Mouse (Mus musculus) heart, embryonic 12.5 days (tissue): ENCODE results near the gene Mageh1. TPM values are rescaled to one million over a fixed set of nuclear protein-coding genes. Genes with fewer than 3 reads are reported as not detected.
A peak's percentile ranks its signal among the peaks of the same experiment; 100 is the strongest.
"Not testable (repeated sequence)": the region's sequence is repeated elsewhere in the genome, so short reads cannot be mapped to it uniquely, and the experiment has no call there.

Source experiments
- ATAC-seq: fragments of 200-750 bp; cut with Nextera tagmentation; 2 replicates; pipeline ENCODE4 v1.8.0; 2017; ENCODE audit warnings: moderate TSS enrichment, moderate library complexity; ENCODE audit not compliant: insufficient number of reproducible peaks, low FRiP score
- H3K27ac ChIP-seq: fragments of 300-500 bp; sonication (generic); 2 replicates; pipeline ENCODE4 v1.5.1; 2016; ENCODE audit warnings: mild to moderate bottlenecking, moderate library complexity; ENCODE audit not compliant: poor library complexity, severe bottlenecking
- H3K27me3 ChIP-seq: fragments of 300-500 bp; sonication (generic); replicated peaks from 2 replicates; pipeline ENCODE4 v1.6.1; 2016; ENCODE audit warnings: mild to moderate bottlenecking, moderate library complexity
- H3K36me3 ChIP-seq: fragments of 300-500 bp; sonication (generic); 2 replicates; pipeline ENCODE4 v1.6.1; 2016; ENCODE audit warnings: mild to moderate bottlenecking, moderate library complexity
- H3K4me1 ChIP-seq: fragments of 300-500 bp; sonication (generic); replicated peaks from 2 replicates; pipeline ENCODE4 v1.6.1; 2016; ENCODE audit warnings: mild to moderate bottlenecking
- H3K4me2 ChIP-seq: fragments of 300-500 bp; sonication (generic); 2 replicates; pipeline ENCODE4 v1.6.1; 2016; ENCODE audit warnings: mild to moderate bottlenecking, moderate library complexity
- H3K4me3 ChIP-seq: fragments of 300-500 bp; sonication (generic); 2 replicates; pipeline ENCODE4 v1.5.1; 2016; ENCODE audit warnings: mild to moderate bottlenecking
- H3K9ac ChIP-seq: fragments of 300-500 bp; sonication (generic); 2 replicates; pipeline ENCODE4 v1.6.1; 2016; ENCODE audit warnings: mild to moderate bottlenecking, moderate library complexity
- H3K9me3 ChIP-seq: fragments of 300-500 bp; sonication (generic); replicated peaks from 2 replicates; pipeline ENCODE4 v1.6.1; 2016; ENCODE audit warnings: mild to moderate bottlenecking, moderate library complexity
- WGBS: fragments of 180-500 bp; shearing (Covaris S2); methylation state at CpG from one replicate; pipeline ENCODE4 v1.1.7; 2016; 5-methylcytosine and 5-hydroxymethylcytosine counted together
- polyA plus RNA-seq: library from polyadenylated mRNA; unstranded; fragments of >200 nt; fragmentation: Nextera tagmentation; extraction: Ambion mirVana; gene quantifications from 2 replicates; pipeline ENCODE4 v1.2.1, GENCODE M21; 2016

The Mageh1 gene
- polyA plus RNA-seq, result 32.8 and 34.1 TPM in 2 replicates

DNA sequence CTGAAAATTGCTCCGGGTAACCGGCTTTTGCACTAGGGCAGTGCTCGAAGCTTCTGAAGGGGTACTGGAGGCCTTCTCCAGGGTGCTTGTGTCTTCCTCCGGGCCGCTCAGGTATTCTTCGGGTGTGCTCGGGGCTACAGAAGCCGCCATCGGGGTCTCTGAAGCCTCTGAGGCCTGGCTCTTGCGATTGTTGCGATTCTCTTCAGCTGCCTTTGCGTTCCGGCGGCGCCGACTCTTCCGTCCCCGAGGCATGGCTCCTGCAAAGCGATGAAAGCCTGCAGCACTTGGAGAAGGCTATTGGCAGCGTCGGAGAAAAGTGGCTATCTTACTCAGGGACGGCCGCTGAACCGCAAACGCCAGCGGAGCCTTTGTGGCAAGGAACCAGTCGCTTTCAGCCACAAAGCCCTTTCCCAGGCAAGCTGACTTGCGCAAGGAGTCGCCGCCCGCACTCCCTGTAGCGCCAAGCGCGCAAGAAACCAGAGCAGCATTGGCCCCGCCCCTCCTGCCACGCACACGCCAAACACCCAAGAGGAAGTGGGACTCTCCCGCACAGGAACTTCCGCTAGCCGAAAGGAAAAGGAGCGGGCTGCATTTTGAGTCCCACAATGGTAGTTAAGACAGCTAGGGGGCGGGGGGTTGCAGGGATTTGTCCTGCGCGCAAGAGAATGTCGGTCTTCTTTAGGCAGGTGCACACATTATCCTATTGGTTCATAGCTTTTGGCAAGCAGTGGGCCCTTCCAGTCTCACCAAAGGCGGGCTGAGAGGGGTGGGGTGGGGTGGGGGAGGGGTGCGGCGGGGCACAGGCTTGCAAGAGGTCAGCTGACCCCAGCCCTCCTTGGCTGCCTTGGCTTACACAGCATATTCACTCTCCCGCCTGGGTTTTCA, at the start of gene Mageh1:
TSS of gene Mageh1 (minus strand) at position 489 of the 885 bp plus-strand sequence.
- H3K4me3 ChIP-seq, result peak within 1 kb of the TSS; percentile 62

DNA sequence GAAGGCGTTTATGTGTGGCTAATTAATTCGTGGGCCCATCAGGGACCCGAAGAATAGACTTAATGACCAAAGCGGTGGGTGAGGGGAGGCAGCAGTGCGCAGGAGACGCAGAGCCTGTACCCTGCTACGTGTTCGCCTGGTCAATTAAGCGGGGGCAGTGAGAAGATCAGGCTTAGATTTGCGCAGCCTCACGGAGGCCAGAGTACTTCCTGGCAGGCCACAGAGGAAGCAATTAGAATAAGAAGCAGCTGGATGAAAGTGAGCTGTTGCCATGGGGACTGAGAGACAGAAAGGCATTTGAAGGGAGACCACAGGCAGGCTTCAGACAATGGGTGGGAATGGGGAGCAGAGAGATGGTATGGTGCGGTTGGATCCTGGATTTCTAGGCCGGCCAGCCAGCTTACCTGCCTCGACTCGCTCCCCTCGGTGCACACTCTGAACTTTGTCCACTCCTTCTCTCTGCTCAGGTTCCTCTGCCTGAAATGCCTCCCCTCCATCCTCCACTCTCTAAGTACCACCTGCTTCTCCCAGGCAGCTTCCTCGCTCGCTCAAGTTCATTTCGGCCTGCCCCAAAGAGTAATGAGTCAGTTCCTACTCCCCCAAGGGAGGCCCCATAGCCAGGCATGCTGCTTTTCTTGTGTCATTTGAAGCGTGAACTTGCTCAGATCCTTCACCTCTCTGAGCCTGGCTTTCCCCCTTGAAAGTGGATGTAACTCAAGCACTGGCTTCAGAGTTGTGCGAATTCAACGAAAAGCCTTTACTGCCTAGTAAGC, 783 bp upstream of the Mageh1 start:
- H3K36me3 ChIP-seq, H3K9ac ChIP-seq, H3K4me1 ChIP-seq, H3K9me3 ChIP-seq, H3K27me3 ChIP-seq: not testable (repeated sequence)
- H3K4me2 ChIP-seq, result peak overlapping the region; percentile 71
- H3K4me3 ChIP-seq, result peak overlapping the region; percentile 62
- peak; percentile 69; the same call in 1 of the 2 replicates for ATAC-seq
- WGBS, result 28% methylated on average over 10 of the region's 22 CpGs
- H3K27ac ChIP-seq, result peak overlapping the region; percentile 69; the same call in 1 of the 2 replicates

More for the DNA sequence above, at the start of gene Mageh1:
- Histone ChIP-seq H3K27me3 (0 out of 2 replicates have a peak, but pooled peaks cover 3% of the 10 kb centered on the region), H3K36me3 (no peaks in the 10 kb centered on the region), H3K4me2 (peak within 1 kb of the TSS; percentile 71), H3K27ac (peak within 1 kb of the TSS; percentile 69), H3K9ac (peak within 1 kb of the TSS; percentile 78), H3K4me1 (no peaks in the 10 kb centered on the region), H3K9me3 (no peaks in the 10 kb centered on the region)
- 11% methylated on average over 49 of the region's 49 CpGs for WGBS
- peak; percentile 90 for ATAC-seq

DNA sequence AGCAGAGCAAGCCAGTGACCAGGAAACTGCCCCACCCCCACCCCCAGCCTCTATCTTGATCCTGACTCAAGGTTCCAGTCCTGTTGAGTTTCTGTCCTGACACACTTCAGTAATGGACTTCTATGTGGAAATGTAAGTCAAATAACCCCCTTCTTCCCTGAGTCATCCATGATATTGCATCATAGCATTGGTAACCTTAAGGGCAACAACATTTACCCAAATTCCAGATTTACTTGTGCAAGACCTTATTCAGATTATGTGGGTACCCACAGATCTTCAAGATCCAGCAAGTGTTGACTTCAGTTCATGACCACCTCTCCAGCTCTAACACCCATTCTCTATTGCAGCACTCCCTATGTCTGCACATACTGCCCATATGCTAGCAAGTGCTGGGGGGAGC, 5.8 kb downstream of the Mageh1 start:
- H3K9me3 ChIP-seq, H3K27me3 ChIP-seq, H3K27ac ChIP-seq, H3K4me2 ChIP-seq, H3K9ac ChIP-seq, H3K4me1 ChIP-seq, ATAC-seq, H3K36me3 ChIP-seq, H3K4me3 ChIP-seq: not testable (repeated sequence)

DNA sequence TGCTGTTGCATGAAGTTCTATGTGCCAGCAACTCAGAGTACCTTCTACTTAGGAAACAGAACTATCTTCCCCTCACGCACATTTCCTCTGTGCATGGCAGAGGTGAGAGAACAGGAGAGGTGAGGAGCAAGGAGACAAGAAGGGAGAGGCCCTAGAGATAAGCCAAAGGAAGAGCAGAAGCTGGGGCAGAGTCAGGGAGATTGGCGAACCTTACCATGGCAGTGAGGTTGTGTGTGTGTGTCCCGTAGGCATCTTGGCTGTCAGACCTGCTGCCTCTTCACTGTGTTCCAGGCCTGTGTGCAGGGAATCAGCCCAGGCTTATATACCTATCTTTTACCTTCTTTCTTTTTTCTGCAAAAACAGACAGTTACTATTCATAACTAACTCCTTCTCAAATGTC, 11.7 kb downstream of the Mageh1 start:
- H3K4me3 ChIP-seq, H3K27ac ChIP-seq, H3K4me2 ChIP-seq, H3K9me3 ChIP-seq, H3K36me3 ChIP-seq, ATAC-seq, H3K9ac ChIP-seq, H3K27me3 ChIP-seq, H3K4me1 ChIP-seq: not testable (repeated sequence)
- WGBS, result 73% methylated on average over 3 of the region's 3 CpGs

DNA sequence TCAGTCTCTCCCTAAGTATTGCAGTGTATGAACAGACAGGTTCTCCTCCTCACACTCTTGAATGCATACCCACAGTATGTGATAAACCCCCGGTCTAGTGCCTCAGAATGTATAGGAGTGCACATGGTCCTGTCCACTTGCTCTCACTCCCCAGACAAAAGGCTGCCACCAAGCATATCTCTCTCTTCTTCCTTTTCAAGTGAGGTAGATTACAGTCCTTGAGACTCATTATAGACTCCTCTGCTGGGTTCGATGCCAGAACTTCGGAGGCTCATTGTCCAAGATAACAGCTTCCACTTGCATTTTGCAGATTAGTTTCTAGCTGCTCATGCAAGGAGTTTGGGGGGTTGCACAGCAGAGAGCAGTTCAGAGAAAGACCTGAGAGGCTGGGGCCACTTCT, 12.1 kb downstream of the Mageh1 start:
- H3K27me3 ChIP-seq, H3K36me3 ChIP-seq, H3K9ac ChIP-seq, H3K9me3 ChIP-seq, H3K4me1 ChIP-seq, H3K4me2 ChIP-seq, H3K27ac ChIP-seq, H3K4me3 ChIP-seq, ATAC-seq: not testable (repeated sequence)
- no CpG with 5 or more reads among the region's 3 CpGs for WGBS

DNA sequence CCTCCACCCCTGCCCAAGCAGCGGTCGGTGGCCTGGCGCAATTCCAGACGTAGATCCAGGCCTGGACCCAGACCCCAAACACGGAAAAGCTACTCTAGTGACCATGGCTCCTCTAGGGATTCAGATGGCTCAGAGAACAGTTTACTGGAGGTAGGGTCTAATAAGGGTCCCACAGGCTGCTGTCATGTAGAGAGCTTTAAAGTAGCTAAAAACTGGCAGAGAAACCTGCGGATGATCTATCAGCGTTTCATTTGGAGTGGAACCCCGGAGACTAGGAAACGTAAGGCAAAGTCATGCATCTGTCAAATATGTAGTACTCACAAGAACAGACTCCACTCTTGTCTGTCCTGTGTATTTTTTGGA, 29.7 kb downstream of the Mageh1 start:
- no peaks in the 10 kb centered on the region for H3K36me3 ChIP-seq
- peak overlapping the region; percentile 67 for H3K4me3 ChIP-seq
- H3K27me3 ChIP-seq, result no peaks in the 10 kb centered on the region
- 0 out of 2 replicates have a peak, but pooled peaks cover 5% of the 10 kb centered on the region for H3K9me3 ChIP-seq
- H3K4me1 ChIP-seq, result no peaks in the 10 kb centered on the region
- no peak for ATAC-seq
- H3K9ac ChIP-seq, result peak overlapping the region; percentile 72
- peak overlapping the region; percentile 75 for H3K4me2 ChIP-seq
- WGBS, result 26% methylated on average over 9 of the region's 9 CpGs
- H3K27ac ChIP-seq, result no peak overlapping the region

DNA sequence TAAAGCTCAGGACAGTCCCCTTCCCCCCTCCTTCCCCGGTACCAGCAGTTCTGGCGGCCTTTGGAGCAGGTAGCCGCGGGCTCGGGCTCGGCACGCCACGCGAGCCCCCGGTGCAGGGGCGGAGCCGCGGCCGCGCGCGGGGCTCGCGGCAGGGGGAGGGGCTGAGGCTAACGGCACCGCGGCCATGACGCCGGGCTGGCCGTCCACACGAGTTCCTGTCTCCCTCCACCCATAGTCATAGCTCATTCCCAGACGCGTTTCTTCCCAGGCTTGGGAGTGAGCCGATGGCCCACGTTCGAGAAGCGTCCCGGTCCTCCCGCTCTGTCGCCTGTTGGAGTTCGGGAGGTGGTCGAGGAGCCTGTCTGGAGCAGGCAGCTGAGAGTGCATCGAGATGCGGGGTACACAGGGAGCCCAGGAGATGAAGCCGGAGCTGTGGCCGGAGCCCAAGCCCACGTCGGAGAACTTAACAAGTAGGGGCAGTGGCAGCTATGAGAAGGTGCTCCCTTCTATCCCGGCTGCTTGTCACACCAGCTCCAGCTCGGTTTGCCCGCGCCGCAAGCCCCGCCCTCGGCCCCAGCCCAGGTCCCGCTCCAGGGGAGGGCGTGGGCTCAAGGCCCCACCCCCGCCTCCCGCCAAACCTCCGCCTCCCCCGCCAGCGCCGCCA, 30.2 kb downstream of the Mageh1 start:
- WGBS, result 13% methylated on average over 55 of the region's 58 CpGs
- H3K4me3 ChIP-seq, result peak overlapping the region; percentile 67
- H3K4me2 ChIP-seq, result peak overlapping the region; percentile 75
- 0 out of 2 replicates have a peak, but pooled peaks cover 5% of the 10 kb centered on the region for H3K9me3 ChIP-seq
- no peaks in the 10 kb centered on the region for H3K27me3 ChIP-seq
- peak overlapping the region; percentile 73 for H3K27ac ChIP-seq
- H3K9ac ChIP-seq, result peak overlapping the region; percentile 72
- ATAC-seq, result peak; percentile 90
- no peaks in the 10 kb centered on the region for H3K4me1 ChIP-seq
- H3K36me3 ChIP-seq, result no peaks in the 10 kb centered on the region

DNA sequence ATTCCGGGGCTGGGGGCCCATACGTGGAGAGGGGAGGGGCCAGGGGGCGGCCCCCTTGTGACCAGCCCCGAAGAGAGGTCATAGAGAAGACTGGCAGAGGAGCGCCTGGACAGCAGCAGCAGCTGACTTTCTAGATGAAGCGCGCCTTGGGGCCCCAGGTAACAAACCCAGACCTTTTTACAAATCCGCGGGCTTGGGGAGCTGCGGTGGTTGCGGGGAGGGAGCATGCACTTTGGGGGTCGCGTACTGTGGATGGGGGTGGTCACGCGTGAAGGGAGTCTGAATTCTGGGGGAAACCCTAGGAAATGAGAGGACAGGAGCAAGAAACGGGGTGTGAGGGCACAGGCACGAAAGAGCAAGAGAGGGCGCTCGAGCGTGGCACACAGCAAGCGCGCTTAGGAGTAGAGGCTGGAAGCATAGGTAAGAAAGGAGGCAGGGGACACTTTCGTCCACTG, 31.0 kb downstream of the Mageh1 start, which contains the start of gene Usp51:
TSS of gene Usp51 (plus strand) at position 83 of the 455 bp plus-strand sequence.
- Histone ChIP-seq H3K9me3 (0 out of 2 replicates have a peak, but pooled peaks cover 5% of the 10 kb centered on the region), H3K9ac (peak within 1 kb of the TSS; percentile 72), H3K4me2 (peak within 1 kb of the TSS; percentile 75), H3K36me3 (no peaks in the 10 kb centered on the region), H3K4me3 (peak within 1 kb of the TSS; percentile 67), H3K27me3 (no peaks in the 10 kb centered on the region), H3K4me1 (no peaks in the 10 kb centered on the region), H3K27ac (peak within 1 kb of the TSS; percentile 73)
- ATAC-seq, result peak; percentile 63; the same call in 1 of the 2 replicates
- WGBS, result 14% methylated on average over 23 of the region's 23 CpGs

DNA sequence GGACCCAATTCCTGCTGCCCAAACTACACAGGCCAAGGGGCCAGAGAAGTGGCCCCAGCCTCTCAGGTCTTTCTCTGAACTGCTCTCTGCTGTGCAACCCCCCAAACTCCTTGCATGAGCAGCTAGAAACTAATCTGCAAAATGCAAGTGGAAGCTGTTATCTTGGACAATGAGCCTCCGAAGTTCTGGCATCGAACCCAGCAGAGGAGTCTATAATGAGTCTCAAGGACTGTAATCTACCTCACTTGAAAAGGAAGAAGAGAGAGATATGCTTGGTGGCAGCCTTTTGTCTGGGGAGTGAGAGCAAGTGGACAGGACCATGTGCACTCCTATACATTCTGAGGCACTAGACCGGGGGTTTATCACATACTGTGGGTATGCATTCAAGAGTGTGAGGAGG, 41.3 kb downstream of the Mageh1 start:
- not testable (repeated sequence) for ATAC-seq
- WGBS, result no CpG with 5 or more reads among the region's 3 CpGs

DNA sequence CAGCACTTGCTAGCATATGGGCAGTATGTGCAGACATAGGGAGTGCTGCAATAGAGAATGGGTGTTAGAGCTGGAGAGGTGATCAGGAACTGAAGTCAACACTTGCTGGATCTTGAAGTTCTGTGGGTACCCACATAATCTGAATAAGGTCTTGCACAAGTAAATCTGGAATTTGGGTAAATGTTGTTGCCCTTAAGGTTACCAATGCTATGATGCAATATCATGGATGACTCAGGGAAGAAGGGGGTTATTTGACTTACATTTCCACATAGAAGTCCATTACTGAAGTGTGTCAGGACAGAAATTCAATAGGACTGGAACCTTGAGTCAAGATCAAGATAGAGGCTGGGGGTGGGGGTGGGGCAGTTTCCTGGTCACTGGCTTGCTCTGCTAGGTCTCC, 47.5 kb downstream of the Mageh1 start:
- H3K9me3 ChIP-seq, result not testable (repeated sequence)

More for the DNA sequence above, 41.3 kb downstream of the Mageh1 start:
- H3K4me1 ChIP-seq, H3K9ac ChIP-seq, H3K27me3 ChIP-seq, H3K4me2 ChIP-seq, H3K27ac ChIP-seq, H3K4me3 ChIP-seq, H3K9me3 ChIP-seq, H3K36me3 ChIP-seq: not testable (repeated sequence)

More for the DNA sequence above, 47.5 kb downstream of the Mageh1 start:
- H3K9ac ChIP-seq, H3K4me1 ChIP-seq, H3K4me3 ChIP-seq, H3K27me3 ChIP-seq, H3K36me3 ChIP-seq, H3K4me2 ChIP-seq, H3K27ac ChIP-seq, ATAC-seq: not testable (repeated sequence)
